Mouse (Mus musculus) cerebellum, adult 9-10 months (tissue): ENCODE data around the gene Cd247.

Experiments used
- DNase-seq: peaks from one replicate; pipeline ENCODE4 v3.0.0; 2022

Cd247 gene

GRCm38 (mm10) chr1:165779954-165780585, 8.4 kb upstream of the Cd247 start:
- no peak for DNase-seq

DNA sequence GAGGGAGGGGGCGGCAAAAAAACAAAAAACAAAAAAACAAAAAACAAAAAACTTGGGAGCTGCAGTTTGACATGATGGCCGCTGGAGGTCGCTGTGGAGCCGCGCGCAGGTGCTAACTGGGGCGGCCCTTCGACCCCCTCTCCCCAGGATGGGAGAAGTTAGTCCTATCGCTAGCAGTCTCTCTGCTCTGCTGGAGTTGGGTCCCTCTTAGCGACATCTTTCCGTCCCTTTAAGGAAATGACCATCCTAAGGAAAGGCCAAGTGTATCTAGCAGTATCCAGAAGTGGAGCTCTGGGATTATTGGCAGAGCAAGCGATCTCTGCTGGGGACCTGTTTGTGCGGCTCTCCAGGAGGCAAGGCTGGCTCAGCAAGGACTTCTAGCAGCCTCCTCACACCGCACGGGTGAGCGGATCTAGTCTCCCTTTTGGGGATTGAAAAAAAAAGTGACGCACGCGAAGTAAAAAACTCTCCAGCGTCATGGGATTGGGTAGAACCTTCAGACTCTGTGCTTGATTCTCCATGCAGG, 7.8 kb upstream of the Cd247 start:
- DNase-seq: no peak

DNA sequence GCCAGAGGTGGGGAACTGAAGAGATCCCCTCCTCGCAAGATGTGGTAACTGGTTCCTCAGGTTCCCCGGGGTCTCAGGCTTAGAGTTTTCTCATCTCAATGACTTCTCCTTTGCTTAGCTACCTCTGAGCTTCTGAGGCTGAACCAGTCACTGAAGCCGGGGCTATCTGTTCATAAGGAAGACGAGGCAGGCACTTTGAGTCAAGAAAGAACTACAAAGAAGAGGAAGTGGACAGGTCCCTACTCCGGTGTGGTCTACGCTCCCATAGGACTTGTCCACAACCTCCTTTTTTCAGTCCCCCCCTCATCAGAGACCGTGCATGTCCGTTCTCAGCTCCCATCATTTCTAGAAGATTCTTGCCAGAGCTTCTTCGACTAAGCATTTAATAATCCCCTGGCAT, 7.1 kb upstream of the Cd247 start:
- DNase-seq: no peak

GRCm38 (mm10) chr1:165781911-165782310, 6.6 kb upstream of the Cd247 start:
- no peak for DNase-seq

DNA sequence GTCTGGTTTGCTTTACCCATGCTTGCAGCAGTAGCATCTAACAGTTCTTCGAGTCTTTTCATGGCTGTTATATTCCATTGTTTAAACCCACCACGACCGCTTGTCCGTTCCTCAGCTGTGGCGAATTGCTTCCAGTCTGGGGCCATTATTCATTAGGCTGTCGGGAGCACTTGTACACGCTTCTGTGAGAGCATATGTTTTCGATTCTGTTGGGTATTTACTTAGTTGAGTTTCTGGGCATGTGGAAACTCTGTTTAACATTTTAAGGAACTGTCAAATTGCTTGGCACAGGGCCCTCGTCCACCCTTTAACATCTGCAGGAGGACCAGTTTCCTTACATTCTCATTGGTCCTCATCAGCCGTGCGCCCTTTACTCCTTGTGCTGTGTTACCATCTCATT, 2.2 kb upstream of the Cd247 start:
- DNase-seq: no peak

DNA sequence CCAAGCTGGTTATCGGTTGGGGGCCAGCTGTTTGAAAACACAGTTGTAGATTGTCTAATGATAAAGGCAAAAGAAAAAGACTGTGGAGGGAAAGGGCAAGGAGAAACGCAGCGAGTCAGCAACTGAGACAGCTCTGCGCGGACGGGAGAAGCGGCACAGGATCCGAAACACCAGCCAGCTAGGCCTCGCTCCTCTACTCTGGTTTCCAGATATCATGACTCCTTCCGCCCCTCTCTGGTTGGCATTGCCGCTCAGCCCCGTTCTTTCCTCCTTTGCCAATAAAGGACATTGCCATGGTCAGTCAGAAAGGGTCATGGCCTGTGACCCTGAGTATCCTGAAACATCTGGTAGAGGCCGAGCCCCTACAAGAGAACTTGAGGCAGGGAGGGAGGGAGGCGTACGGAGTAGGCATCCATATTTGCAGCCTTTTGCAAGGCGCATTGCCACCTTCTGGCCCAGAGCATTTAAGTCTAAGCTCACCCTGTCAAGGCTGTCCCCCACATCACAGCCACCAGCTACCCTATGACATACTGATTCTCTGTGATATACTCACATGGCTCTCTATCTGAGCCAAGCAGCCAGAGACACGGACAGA, 682 bp downstream of the Cd247 start:
- no peak for DNase-seq

- DNase-seq: no peak
Measured at GRCm38 (mm10) chr1:165789963-165790362, 1.5 kb downstream of the Cd247 start.

DNA sequence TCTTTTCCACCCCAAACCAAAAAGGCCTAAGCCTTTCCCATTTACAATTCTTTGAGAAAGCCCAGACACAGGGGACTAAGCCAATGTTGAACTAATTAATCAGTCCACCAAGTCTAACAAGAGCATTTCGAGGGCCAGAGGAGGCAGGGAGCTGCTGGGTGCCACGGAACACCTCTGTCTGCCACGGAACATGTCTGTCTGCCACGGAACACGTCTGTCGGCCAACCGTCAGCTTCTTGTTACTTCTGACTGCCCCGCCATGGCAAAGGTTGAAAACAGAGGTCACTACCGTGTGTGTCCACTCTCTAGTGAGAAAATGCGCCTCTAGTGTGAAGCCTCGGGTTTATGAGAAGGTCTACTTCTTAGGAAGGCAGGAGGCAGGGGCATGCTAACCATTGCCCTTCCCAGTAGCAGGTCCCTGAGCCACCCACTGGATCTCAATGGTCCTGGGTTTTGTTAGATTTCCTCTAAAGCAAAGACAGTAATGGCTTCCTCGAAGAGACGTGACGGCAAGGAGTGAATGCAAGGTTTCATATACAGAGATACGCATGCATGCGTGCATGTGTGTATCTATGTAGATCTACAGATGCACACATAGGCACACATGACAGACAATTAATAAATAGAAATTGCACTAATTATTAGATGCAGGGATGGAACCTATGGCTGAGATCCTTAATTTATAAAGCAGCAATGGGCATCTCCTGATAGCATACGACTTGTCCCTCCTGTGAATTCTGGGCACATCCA, 2.2 kb downstream of the Cd247 start:
- no peak for DNase-seq

- no peak for DNase-seq
Measured at GRCm38 (mm10) chr1:165791411-165791810, 2.9 kb downstream of the Cd247 start.

GRCm38 (mm10) chr1:165801709-165802310, 13.3 kb downstream of the Cd247 start:
- no peak for DNase-seq

- DNase-seq: no peak
Measured at GRCm38 (mm10) chr1:165803107-165803506, 14.6 kb downstream of the Cd247 start.

DNA sequence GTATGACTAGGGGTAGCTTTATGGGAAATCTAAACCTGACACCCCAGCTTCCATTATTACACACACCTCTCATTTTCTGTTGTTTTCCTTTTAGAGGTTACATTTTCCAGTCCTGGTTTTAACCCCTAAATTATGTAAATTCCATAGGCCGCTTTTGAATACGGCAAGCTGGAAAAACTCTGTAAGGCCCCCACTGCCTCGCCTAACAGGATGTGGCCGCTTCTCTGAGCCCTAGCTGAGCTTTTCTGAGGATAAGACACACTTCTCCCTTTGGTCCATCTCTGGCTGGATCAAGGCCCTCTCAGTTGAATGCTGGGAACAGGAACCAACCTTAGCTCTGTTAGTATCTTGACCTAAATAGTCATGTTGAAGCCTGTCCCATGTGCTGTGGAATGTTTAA, 15.7 kb downstream of the Cd247 start:
- DNase-seq: no peak

DNA sequence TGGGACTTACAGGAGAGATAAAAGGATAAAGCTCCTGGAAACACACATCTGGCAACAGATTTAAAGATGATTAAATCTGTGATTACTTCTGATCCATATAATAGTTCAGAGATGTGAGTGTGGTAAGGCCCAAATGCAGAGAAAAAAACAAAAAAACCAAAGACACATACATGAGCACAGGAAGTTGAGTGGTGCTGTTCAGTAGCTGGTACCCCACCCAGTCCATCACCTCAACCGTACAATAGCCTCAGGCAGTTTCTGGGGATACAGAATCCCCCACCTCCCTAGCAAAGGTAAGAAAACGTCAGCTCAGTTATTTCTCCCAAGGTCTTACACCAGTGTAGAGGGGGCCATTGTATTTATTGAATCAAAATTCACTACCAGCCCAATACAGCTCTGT, 22.2 kb downstream of the Cd247 start:
- DNase-seq: no peak

GRCm38 (mm10) chr1:165811170-165811569, 22.7 kb downstream of the Cd247 start:
- DNase-seq: no peak

DNA sequence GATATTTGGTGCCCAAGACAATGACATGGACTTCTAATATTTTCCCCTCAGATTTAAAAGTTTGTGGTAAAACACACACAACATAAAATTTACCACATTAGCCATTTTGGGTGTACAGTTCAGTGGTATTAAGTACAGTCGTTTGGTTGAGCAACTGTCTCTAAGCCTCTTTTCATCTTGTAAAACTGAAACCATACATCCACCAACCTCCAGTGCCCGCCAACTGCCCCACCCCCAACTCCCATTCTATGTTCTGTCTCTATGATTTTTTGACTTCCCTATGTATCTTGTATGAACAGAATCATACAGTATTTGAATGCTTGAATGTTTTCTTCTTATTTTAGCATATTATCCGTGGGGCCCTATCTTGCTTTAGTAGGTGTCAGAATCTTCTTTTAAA, 24.3 kb downstream of the Cd247 start:
- no peak for DNase-seq

GRCm38 (mm10) chr1:165814116-165814515, 25.6 kb downstream of the Cd247 start:
- DNase-seq: no peak

GRCm38 (mm10) chr1:165814521-165815278, 26.2 kb downstream of the Cd247 start:
- DNase-seq: no peak

GRCm38 (mm10) chr1:165816391-165816790, 27.9 kb downstream of the Cd247 start:
- DNase-seq: no peak

DNA sequence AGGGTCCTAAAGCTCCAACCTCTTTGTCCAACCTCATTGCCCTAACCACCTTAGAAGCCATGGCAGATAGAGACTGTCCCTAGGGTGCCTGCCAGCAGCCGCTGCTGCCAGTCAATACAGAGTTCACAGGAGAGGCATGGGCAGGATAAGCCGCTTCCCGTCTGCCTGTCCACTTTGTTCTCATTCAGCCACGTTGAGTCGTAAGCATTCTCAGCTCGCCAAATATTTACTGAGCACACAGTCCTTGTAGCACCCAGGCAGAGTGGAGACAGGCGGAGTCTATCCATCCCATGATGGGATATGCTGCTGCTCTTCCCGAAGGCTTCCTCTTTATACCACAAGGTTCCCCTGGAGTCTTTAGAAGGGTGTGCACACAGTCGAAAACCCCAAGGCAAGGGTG, 28.8 kb downstream of the Cd247 start:
- no peak for DNase-seq

- no peak for DNase-seq
Measured at GRCm38 (mm10) chr1:165818145-165818860, 29.8 kb downstream of the Cd247 start.

GRCm38 (mm10) chr1:165819147-165819546, 30.7 kb downstream of the Cd247 start:
- DNase-seq: no peak

- no peak for DNase-seq
Measured at GRCm38 (mm10) chr1:165822031-165822430, 33.5 kb downstream of the Cd247 start.
